Mouse (Mus musculus): ENCODE measurements at regions not wholly inside any gene's neighbourhood (a gene's known extent, or its start where the extent isn't known, plus 50 kb on each side); places are given as distances from the start of the nearest gene placed in this dataset.

DNA sequence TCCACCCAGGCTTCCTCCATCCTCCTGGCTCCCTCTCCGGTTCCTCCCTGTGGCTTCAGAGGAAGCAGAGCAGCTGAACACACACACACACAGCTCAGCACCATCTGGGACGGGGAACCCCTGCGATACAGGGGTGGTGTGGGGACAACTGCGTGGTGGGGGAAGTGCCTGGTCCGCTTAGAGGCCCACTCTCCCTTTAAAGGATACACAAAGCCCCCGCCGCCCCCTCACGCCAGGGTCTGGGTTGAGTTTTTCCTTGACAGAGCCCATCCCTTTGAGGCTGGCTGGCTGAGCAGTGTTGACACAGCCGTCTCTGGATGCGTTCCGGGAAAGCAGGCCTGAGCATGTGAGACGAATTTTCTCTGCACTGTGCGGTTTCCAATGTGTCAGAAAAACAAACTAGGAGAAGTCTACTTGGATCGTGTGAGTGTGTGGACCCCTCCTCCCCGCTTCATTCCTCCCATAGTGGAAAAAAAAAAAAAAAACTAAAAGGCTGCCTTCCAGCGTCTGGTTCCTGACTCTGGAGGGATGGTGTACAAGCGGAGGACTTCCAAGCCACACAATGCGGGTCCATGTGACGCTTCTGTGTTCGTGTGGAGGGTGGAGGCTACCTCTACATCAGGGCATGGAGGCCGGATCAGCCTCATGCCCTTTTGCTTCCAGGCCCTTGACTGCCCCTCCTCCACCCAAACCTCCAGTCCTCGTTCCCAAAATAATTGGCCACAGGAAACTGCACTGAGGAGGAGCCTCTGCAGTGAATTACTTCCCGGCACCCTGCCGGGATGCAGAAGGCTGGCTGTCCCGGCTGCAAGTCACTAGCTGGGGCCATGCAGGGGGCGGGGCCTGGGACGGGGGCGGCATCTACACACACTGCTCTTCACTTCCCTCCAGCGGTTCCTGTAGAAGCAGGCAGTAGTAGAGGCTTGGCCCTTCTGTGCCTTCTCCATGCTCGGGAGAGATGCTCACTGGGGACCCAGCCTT is 120.0 kb downstream of the Rpl14 start:
- TF ChIP-seq POLR2A (IDR thresholded peaks at IDR 0.05; ENCODE audit: borderline replicate concordance, extremely low read depth, low read depth, low read length) = 0 out of 2 replicates have a peak, but pooled peaks have one; percentile 63
- TF ChIP-seq CTCF (IDR thresholded peaks at IDR 0.05; ENCODE audit: insufficient read depth, low read length) = peak; percentile 31; the same call in 1 of the 2 replicates
